Mouse (Mus musculus) heart, embryonic 13.5 days (tissue): ENCODE results near the gene Ube3c. TPM values are rescaled to one million over a fixed set of nuclear protein-coding genes. Genes with fewer than 3 reads are reported as not detected.
"Not testable (repeated sequence)": the region's sequence is repeated elsewhere in the genome, so short reads cannot be mapped to it uniquely, and the experiment has no call there.

Experiments used
- ATAC-seq: fragments of 200-750 bp; cut with Nextera tagmentation; 2 replicates; pipeline ENCODE4 v1.8.0; 2017; ENCODE audit warnings: moderate TSS enrichment; ENCODE audit not compliant: insufficient number of reproducible peaks, low FRiP score, low TSS enrichment; ENCODE audit errors: extremely low read depth
- H3K27ac ChIP-seq: fragments of 300-500 bp; sonication (generic); replicated peaks from 2 replicates; pipeline ENCODE4 v1.5.1; 2015; ENCODE audit warnings: moderate library complexity, mild to moderate bottlenecking, inconsistent platforms
- H3K27me3 ChIP-seq: fragments of 300-500 bp; sonication (generic); replicated peaks from 2 replicates; pipeline ENCODE4 v1.6.1; 2015; ENCODE audit warnings: mild to moderate bottlenecking, inconsistent platforms
- H3K36me3 ChIP-seq: fragments of 300-500 bp; sonication (generic); 2 replicates; pipeline ENCODE4 v1.6.1; 2015; ENCODE audit warnings: mild to moderate bottlenecking, inconsistent platforms
- H3K4me1 ChIP-seq: fragments of 300-500 bp; sonication (generic); 2 replicates; pipeline ENCODE4 v1.6.1; 2015; ENCODE audit warnings: inconsistent platforms
- H3K4me2 ChIP-seq: fragments of 300-500 bp; sonication (generic); 2 replicates; pipeline ENCODE4 v1.6.1; 2015; ENCODE audit warnings: inconsistent platforms, mild to moderate bottlenecking, moderate library complexity
- H3K4me3 ChIP-seq: fragments of 300-500 bp; sonication (generic); 2 replicates; pipeline ENCODE4 v1.5.1; 2015; ENCODE audit warnings: moderate library complexity, mild to moderate bottlenecking, inconsistent platforms
- H3K9ac ChIP-seq: fragments of 300-500 bp; sonication (generic); 2 replicates; pipeline ENCODE4 v1.6.1; 2015; ENCODE audit warnings: inconsistent platforms, mild to moderate bottlenecking, moderate library complexity
- H3K9me3 ChIP-seq: fragments of 300-500 bp; sonication (generic); 2 replicates; pipeline ENCODE4 v1.6.1; 2016; ENCODE audit warnings: inconsistent platforms
- WGBS: fragments of 180-500 bp; shearing (Covaris S2); methylation state at CpG from one replicate; pipeline ENCODE4 v1.1.7; 2015; ENCODE audit warnings: mixed read lengths; 5-methylcytosine and 5-hydroxymethylcytosine counted together
- polyA plus RNA-seq: library from polyadenylated mRNA; unstranded; fragments of >200 nt; fragmentation: Nextera tagmentation; extraction: Ambion mirVana; gene quantifications from 2 replicates; pipeline ENCODE4 v1.2.1, GENCODE M21; 2015

Ube3c gene
- polyA plus RNA-seq, 1 experiment from 2014 or later: 12.3 TPM

DNA sequence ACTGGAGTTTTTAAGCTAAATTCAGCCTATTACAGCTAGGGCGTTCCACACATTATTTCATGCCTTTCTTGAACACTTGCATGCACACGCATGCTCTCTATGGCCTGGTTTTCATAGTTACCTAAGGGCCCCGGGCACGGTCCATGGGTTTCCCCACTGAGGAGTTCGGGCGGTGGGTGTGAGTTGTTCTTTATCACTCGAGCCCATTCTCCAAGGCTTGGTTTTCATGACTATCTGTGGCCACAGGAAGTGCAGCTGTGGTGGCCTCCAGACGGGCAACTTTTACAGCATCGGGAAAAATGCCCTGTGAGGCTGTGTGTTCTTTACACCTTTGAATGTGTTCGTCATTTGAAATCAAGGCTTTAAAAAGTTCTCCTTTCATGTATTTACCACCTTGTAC lies 56.6 kb downstream of the Ube3c start:
- Histone ChIP-seq H3K36me3 (peaks cover 66% of the 10 kb centered on the region), H3K9ac (no peak overlapping the region), H3K9me3 (no peaks in the 10 kb centered on the region), H3K4me1 (no peaks in the 10 kb centered on the region), H3K4me2 (no peak overlapping the region), H3K27ac (no peak overlapping the region), H3K27me3 (no peaks in the 10 kb centered on the region), H3K4me3 (no peak overlapping the region)
- no peak for ATAC-seq
- 76% methylated on average over 10 of the region's 10 CpGs for WGBS

DNA sequence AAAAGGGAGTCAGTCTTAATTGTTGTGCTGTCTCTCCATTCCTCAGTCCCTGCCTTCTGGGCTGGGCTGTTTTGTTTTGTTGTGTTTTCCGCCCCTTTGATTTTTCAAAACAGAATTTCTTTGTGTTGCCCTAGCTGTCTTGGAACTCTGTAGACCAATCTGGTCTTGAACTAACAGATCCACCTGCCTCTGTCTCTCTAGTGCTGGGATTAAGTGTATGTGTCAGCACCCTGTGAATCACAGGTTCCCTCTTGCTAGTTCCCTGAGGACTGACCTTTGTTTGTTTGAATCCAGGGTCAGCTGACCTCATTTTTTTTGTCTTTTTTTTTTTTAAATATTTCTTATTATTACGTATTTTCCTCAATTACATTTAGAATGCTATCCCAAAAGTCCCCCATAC lies 60.9 kb downstream of the Ube3c start:
- no peak overlapping the region for H3K27ac ChIP-seq
- H3K9me3 ChIP-seq: no peaks in the 10 kb centered on the region
- H3K4me2 ChIP-seq: no peak overlapping the region
- H3K9ac ChIP-seq: no peak overlapping the region
- WGBS: 92% methylated on average over 2 of the region's 2 CpGs
- H3K27me3 ChIP-seq: no peaks in the 10 kb centered on the region
- no peaks in the 10 kb centered on the region for H3K4me1 ChIP-seq
- ATAC-seq: no peak
- H3K36me3 ChIP-seq: peaks cover 68% of the 10 kb centered on the region
- H3K4me3 ChIP-seq: no peak overlapping the region

DNA sequence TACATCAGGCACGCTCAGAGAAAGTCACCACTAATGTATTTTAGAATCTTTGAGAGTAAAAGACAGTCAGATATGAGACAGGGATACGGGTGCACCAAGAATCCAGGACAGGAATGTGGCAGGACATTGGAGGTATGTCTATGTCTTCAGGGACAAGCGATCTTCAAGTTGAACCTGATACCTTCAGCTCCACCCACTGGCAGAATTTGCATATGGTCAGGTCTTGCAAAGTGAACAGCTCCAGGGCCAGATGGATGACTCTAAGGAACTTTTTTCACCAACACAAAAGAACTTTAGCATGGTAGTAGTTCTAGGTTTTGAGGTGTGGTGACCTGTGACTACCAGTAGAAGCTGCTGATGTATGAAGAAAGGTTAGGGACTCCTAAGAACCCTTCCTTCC lies 62.7 kb downstream of the Ube3c start:
- peaks cover 72% of the 10 kb centered on the region for H3K36me3 ChIP-seq
- no peaks in the 10 kb centered on the region for H3K27me3 ChIP-seq
- H3K9me3 ChIP-seq: no peaks in the 10 kb centered on the region
- H3K27ac ChIP-seq: no peak overlapping the region
- no peak for ATAC-seq
- no peak overlapping the region for H3K9ac ChIP-seq
- no peak overlapping the region for H3K4me2 ChIP-seq
- no peaks in the 10 kb centered on the region for H3K4me1 ChIP-seq
- 76% methylated on average over 3 of the region's 3 CpGs for WGBS
- no peak overlapping the region for H3K4me3 ChIP-seq

DNA sequence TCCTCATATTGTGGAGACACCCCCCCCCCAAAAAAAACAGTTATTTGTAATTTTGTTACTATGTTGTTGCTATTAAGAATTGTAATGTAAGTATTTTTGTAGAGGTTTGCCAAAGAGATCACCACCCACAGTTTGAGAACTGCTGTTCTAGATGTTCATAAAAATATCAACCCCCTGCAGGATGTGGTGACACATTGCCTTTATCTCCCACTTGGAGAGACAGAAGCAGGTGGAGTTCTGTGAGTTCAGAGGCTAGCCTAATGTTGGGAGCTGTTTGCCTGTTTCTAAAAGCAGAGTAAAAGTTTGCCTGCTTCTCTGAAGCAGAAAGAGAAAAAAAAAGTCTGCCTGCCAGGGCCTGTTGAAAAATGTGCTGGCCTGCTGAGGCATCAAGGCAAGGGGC lies 67.3 kb downstream of the Ube3c start:
- no peak for ATAC-seq
- Histone ChIP-seq H3K27ac (no peak overlapping the region), H3K27me3 (no peaks in the 10 kb centered on the region), H3K9me3 (no peaks in the 10 kb centered on the region), H3K36me3 (peaks cover 79% of the 10 kb centered on the region), H3K4me3 (no peak overlapping the region), H3K4me2 (no peak overlapping the region), H3K4me1 (no peaks in the 10 kb centered on the region), H3K9ac (no peak overlapping the region)

DNA sequence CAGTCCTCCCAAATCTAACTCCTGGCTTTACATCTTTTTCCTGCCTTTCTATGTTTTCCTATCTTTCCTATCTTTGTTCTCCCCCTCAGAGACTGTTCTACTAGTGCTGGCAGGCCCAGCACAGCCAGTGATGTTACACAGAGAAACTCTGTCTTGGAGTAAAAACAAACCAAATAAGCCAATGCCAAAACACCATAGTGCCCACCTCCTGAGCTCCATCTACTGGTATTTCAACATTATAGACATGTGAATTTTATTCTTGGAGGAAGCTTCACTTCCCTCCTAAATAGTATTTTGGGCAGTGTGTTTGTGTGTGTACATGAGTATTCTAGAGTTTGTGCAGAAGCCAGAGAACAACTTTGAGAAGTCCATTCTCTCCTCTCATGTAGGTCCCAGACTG lies 67.8 kb downstream of the Ube3c start:
- H3K9me3 ChIP-seq: no peaks in the 10 kb centered on the region
- H3K4me3 ChIP-seq: no peak overlapping the region
- no peak overlapping the region for H3K9ac ChIP-seq
- H3K36me3 ChIP-seq: peaks cover 79% of the 10 kb centered on the region
- no peaks in the 10 kb centered on the region for H3K4me1 ChIP-seq
- no peak overlapping the region for H3K4me2 ChIP-seq
- no peak for ATAC-seq
- no peak overlapping the region for H3K27ac ChIP-seq
- no peaks in the 10 kb centered on the region for H3K27me3 ChIP-seq

DNA sequence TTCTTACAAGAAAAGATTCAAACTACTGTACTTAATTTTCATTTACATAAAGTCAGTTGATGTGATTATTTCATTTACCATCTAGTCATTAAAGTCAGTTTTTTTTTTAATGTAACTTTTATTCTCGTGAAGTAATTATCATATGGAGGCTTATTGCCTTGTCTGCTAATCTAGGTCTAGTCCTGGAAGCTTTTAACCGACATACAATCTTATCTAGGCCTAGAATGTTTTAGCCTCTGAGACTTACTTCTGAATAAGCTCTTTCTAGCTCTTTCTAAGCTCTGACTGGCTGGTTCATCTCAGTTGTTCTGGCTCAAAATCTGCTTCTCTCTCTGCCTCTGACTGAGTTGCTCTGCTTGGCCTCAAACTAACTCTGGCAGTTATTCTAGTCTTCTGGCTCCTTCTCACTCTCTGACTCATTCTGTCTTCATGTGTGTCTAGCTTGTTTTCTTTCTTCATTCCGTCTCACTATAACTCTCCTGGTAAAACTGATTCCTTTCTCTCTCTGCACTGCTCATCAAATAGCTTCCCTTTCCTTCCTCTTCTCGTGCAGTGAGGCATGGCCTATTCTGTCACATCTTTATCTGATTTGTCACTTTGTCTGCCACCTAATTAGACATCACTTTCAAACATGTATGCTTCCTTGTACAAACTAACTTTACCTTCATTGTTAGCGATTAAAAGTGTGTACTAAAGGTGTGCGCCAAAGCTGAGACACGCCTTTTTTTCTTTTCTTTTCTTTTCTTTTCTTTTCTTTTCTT lies 72.3 kb downstream of the Ube3c start:
- peaks cover 75% of the 10 kb centered on the region for H3K36me3 ChIP-seq
- no peak overlapping the region for H3K9ac ChIP-seq
- H3K27ac ChIP-seq: no peak overlapping the region
- H3K9me3 ChIP-seq: no peaks in the 10 kb centered on the region
- WGBS: 79% methylated on average over 7 of the region's 7 CpGs
- no peak overlapping the region for H3K4me3 ChIP-seq
- no peak overlapping the region for H3K4me2 ChIP-seq
- ATAC-seq: no peak
- H3K4me1 ChIP-seq: no peaks in the 10 kb centered on the region
- no peaks in the 10 kb centered on the region for H3K27me3 ChIP-seq

DNA sequence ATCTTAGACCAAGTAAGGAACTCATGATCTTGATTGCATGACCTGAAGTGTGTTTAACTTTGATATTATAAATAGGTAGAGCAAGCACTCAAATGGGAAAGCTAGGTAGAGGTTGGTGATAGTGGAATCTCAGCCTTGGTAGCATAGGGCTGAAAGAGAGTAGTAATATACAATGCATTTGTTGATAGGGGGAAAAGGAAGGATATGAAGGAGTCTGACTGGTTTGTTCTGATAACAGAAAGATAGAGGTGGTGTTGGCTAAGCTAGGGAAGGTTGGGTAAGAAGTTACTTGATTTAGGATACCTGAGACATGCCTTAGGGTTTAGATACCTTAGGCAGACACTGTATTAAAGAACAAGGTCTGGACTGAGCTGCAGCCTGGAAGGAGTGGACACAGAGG lies 82.7 kb downstream of the Ube3c start:
- no peaks in the 10 kb centered on the region for H3K9me3 ChIP-seq
- no peaks in the 10 kb centered on the region for H3K27me3 ChIP-seq
- ATAC-seq: no peak
- no peak overlapping the region for H3K4me3 ChIP-seq
- H3K36me3 ChIP-seq: peaks cover 62% of the 10 kb centered on the region
- no peak overlapping the region for H3K27ac ChIP-seq
- H3K9ac ChIP-seq: no peak overlapping the region
- H3K4me1 ChIP-seq: no peaks in the 10 kb centered on the region
- no peak overlapping the region for H3K4me2 ChIP-seq

DNA sequence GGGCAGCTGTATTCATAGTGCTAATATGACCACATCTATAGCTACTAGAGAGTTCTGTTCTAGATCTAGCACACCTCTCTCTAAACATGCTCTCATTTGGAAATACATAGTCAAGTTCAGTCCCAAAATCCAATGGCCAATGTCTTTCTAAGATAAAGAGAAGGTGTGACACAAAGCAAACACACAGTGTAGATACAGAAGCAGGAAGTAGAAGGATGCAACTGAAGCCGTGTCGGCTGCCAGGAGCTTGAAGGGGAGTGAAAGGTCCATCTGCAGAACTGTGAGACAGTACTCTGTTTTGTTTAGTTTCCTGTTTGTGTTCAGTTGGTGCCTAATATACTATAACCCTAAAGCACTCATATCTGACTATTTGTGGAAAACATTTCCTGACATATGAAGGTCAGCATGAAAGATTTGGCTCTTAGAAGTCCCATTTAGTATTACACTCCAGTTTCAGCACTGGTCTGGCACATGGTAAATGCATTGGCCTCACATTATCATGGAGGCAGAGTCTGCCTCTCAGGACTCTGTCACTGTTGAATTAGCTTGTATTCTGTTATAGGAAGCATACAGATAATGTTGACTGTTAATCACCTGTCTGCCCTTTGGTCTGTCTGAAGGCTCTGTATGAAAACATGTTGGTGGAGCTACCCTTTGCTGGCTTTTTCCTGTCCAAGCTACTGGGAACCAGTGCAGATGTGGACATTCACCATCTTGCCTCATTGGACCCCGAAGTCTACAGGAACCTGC lies 88.7 kb downstream of the Ube3c start:
- H3K27ac ChIP-seq: no peak overlapping the region
- H3K4me3 ChIP-seq: no peak overlapping the region
- WGBS: 67% methylated on average over 3 of the region's 3 CpGs
- H3K4me2 ChIP-seq: no peak overlapping the region
- H3K27me3 ChIP-seq: no peaks in the 10 kb centered on the region
- H3K9ac ChIP-seq: no peak overlapping the region
- H3K4me1 ChIP-seq: no peaks in the 10 kb centered on the region
- no peak for ATAC-seq
- H3K36me3 ChIP-seq: peaks cover 74% of the 10 kb centered on the region
- no peaks in the 10 kb centered on the region for H3K9me3 ChIP-seq

DNA sequence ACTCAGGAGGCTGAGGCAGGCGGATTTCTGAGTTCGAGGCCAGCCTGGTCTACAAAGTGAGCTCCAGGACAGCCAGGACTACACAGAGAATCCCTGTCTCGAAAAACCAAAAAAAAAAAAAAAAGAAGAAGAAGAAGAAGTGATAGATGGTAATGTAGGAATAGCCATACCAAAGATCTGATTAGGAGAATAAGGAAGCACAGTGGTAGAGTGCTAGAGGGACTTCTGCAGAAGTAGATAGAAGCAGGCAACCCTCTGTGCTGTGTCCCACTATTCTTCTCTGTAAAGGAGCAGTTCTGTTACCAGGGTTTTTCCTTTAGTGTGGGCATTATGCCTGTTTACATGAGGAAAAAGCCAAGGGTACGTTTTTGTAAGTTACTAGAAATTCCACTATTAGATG lies 92.2 kb downstream of the Ube3c start:
- H3K27ac ChIP-seq, ATAC-seq, H3K4me2 ChIP-seq, H3K4me3 ChIP-seq, H3K4me1 ChIP-seq, H3K9ac ChIP-seq, H3K27me3 ChIP-seq, H3K9me3 ChIP-seq: not testable (repeated sequence)
- peaks cover 91% of the 10 kb centered on the region for H3K36me3 ChIP-seq
- 75% methylated on average over 4 of the region's 4 CpGs for WGBS

DNA sequence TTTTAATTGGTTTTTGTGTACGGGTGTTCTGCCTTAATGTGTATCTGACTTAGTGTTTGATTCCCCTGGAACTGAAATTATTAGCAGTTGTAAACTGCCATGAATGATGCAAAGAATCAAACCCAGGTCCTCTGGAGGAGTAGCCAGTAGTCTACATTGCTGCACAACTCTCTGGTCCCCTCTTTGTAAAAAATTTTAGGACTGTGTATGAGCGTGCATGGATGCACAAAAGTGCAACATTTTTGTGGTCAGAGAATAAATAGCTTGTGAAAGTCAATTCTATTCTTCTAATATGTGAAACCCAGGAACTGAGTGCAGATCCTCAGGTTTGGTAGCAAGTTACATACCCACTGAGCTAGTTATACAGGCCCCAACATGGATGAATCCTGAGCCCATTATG lies 96.3 kb downstream of the Ube3c start:
- Histone ChIP-seq H3K4me3 (no peak overlapping the region), H3K4me2 (no peak overlapping the region), H3K9ac (no peak overlapping the region), H3K36me3 (peaks cover 92% of the 10 kb centered on the region), H3K27ac (no peak overlapping the region), H3K4me1 (no peaks in the 10 kb centered on the region), H3K9me3 (no peaks in the 10 kb centered on the region), H3K27me3 (no peaks in the 10 kb centered on the region)
- 90% methylated on average over 2 of the region's 2 CpGs for WGBS
- ATAC-seq: no peak

DNA sequence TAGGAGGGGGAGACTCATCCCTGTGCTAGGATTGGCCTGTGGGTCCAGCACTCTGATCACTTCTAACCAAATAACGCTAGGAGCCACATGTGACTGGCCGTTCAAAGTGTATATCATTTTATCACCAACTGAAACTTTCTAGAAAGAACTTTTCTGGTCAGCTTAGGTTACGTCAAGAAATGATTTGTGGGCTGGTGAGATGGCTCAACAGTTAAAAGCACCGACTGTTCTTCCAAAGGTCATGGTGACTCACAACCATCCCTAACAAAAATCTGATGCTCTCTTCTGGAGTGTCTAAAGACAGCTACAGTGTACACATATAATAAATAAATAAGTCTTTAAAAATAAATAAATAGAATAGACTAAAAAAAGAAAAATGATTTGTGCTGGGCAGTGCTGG lies 103.5 kb downstream of the Ube3c start:
- no peak overlapping the region for H3K4me2 ChIP-seq
- no peak overlapping the region for H3K9ac ChIP-seq
- no peaks in the 10 kb centered on the region for H3K9me3 ChIP-seq
- WGBS: 87% methylated on average over 4 of the region's 4 CpGs
- H3K4me3 ChIP-seq: no peak overlapping the region
- no peaks in the 10 kb centered on the region for H3K4me1 ChIP-seq
- no peak overlapping the region for H3K27ac ChIP-seq
- ATAC-seq: no peak
- H3K36me3 ChIP-seq: peaks cover 89% of the 10 kb centered on the region
- no peaks in the 10 kb centered on the region for H3K27me3 ChIP-seq

DNA sequence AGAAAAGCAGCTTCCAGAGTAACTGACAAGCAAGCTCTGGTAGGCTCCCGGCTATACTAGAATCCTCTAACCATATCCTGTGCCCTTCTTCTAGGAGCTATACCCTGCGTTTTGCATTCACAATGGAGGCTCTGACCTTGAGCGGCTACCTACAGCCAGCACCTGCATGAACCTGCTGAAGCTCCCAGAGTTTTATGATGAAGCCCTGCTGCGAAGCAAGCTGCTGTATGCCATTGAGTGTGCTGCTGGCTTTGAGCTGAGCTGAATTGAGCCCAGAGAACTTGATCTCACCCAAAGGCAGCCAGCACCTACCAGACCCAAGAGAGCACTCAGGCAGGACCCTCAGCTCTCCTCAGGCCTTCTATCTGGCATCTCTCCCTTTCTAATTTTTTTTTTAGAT lies 105.3 kb downstream of the Ube3c start:
- Histone ChIP-seq H3K4me1 (no peaks in the 10 kb centered on the region), H3K36me3 (peaks cover 73% of the 10 kb centered on the region), H3K4me2 (no peak overlapping the region), H3K9me3 (no peaks in the 10 kb centered on the region), H3K27me3 (no peaks in the 10 kb centered on the region), H3K27ac (no peak overlapping the region), H3K4me3 (no peak overlapping the region), H3K9ac (no peak overlapping the region)
- no peak for ATAC-seq
- WGBS: 93% methylated on average over 4 of the region's 4 CpGs
